Mouse (Mus musculus): ENCODE results near the gene Ctsm.
"Not testable (repeated sequence)": the region's sequence is repeated elsewhere in the genome, so short reads cannot be mapped to it uniquely, and the experiment has no call there.

The Ctsm gene

GRCm38 (mm10) chr13:61541631-61542030, at the start of gene Ctsm:
TSS of gene Ctsm (minus strand) at chr13:61541839.
- DNase-seq (ENCODE audit: extremely low read depth, low read depth): no peak

GRCm38 (mm10) chr13:61570027-61570426, 28.4 kb upstream of the Ctsm start, which contains the start of gene Cts3:
TSS of gene Cts3 (minus strand) at chr13:61570127.
- DNase-seq (ENCODE audit: extremely low read depth, low read depth): no peak

GRCm38 (mm10) chr13:61568074-61568473, 26.4 kb upstream of the Ctsm start, which contains the start of gene Gm49352:
TSS of gene Gm49352 (minus strand) at chr13:61568174.
- DNase-seq (ENCODE audit: extremely low read depth, low read depth): not testable (repeated sequence)
